Mouse (Mus musculus) lung, embryonic 14.5 days (tissue): Measurements from ENCODE around the gene Arxes2. TPM values are rescaled to one million over a fixed set of nuclear protein-coding genes. Genes with fewer than 3 reads are reported as not detected.
A peak's percentile ranks its signal among the peaks of the same experiment; 100 is the strongest.
"Not testable (repeated sequence)": the region's sequence is repeated elsewhere in the genome, so short reads cannot be mapped to it uniquely, and the experiment has no call there.

Experiments used
- ATAC-seq: fragments of 200-750 bp; cut with Nextera tagmentation; 2 replicates; pipeline ENCODE4 v1.8.0; 2017; ENCODE audit warnings: mild to moderate bottlenecking, moderate TSS enrichment, moderate library complexity; ENCODE audit not compliant: insufficient read depth
- DNase-seq: peaks from one replicate; pipeline ENCODE4 v3.0.0-alpha.2; 2015
- H3K27ac ChIP-seq: fragments of 300-500 bp; sonication (generic); 2 replicates; pipeline ENCODE4 v1.5.1; 2014; ENCODE audit warnings: low read depth, mild to moderate bottlenecking, moderate library complexity
- H3K27me3 ChIP-seq: fragments of 300-500 bp; sonication (generic); 2 replicates; pipeline ENCODE4 v1.6.1; 2014; ENCODE audit warnings: low read length, control low read depth; ENCODE audit not compliant: insufficient read depth
- H3K36me3 ChIP-seq: fragments of 300-500 bp; sonication (generic); 2 replicates; pipeline ENCODE4 v1.6.1; 2014; ENCODE audit warnings: control low read depth; ENCODE audit not compliant: insufficient read depth
- H3K4me1 ChIP-seq: fragments of 300-500 bp; sonication (generic); 2 replicates; pipeline ENCODE4 v1.6.1; 2014; ENCODE audit warnings: antibody characterized with exemption, control low read depth; ENCODE audit not compliant: insufficient read depth
- H3K4me2 ChIP-seq: fragments of 300-500 bp; sonication (generic); 2 replicates; pipeline ENCODE4 v1.6.1; 2014; ENCODE audit warnings: mild to moderate bottlenecking
- H3K4me3 ChIP-seq: fragments of 300-500 bp; sonication (generic); 2 replicates; pipeline ENCODE4 v1.5.1; 2014; ENCODE audit warnings: low read depth, low read length
- H3K9ac ChIP-seq: fragments of 300-500 bp; sonication (generic); 2 replicates; pipeline ENCODE4 v1.6.1; 2014
- H3K9me3 ChIP-seq: fragments of 300-500 bp; sonication (generic); 2 replicates; pipeline ENCODE4 v1.6.1; 2016; ENCODE audit warnings: low read depth, low read length, control low read depth
- CTCF ChIP-seq: IDR thresholded peaks from 2 replicates; pipeline ENCODE4 v1.5.1; 2016; ENCODE audit warnings: antibody characterized with exemption, low read depth
- WGBS: fragments of 180-500 bp; shearing (Covaris S2); extraction: QIAGEN DNeasy Blood & Tissue Kit; methylation state at CpG from one replicate; pipeline ENCODE4 v1.1.7; 2014; 5-methylcytosine and 5-hydroxymethylcytosine counted together
- polyA plus RNA-seq: library from polyadenylated mRNA; unstranded; fragments of >200 nt; fragmentation: Nextera tagmentation; extraction: Ambion mirVana; gene quantifications from 2 replicates; pipeline ENCODE4 v1.2.1, GENCODE M21; 2014

Arxes2 gene
- polyA plus RNA-seq, 1 experiment from 2014 or later: 68.9 TPM

DNA sequence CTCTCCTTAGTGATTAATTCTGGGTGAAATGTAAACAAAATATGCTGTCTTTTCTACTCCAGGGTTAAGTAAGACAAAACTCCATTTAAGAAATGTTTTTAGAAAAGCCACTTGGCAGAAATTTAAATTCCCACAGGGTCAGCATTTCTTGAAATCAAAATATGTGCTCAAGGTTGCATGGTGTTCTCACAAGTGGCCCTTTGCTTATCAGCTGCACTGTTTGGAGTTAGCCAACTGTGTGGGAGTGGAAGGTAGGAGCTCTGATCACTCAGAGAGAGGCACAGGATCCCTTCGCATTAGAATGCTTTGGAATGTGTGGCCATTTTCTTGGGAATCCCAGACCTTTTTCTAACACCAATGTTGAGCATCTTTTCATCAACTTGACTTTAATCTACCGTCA lies 3.0 kb upstream of the Arxes2 start:
- no peak overlapping the region for H3K4me2 ChIP-seq
- whole genome bisulfite sequencing: 55% methylated on average over 2 of the region's 2 CpGs
- no peak for TF ChIP-seq CTCF
- H3K9me3 ChIP-seq: no peaks in the 10 kb centered on the region
- DNase-seq (no peak), ATAC-seq (no peak)
- no peaks in the 10 kb centered on the region for H3K4me1 ChIP-seq
- H3K9ac ChIP-seq: no peak overlapping the region
- H3K27ac ChIP-seq: no peak overlapping the region
- no peaks in the 10 kb centered on the region for H3K27me3 ChIP-seq
- H3K36me3 ChIP-seq: no peaks in the 10 kb centered on the region
- H3K4me3 ChIP-seq: no peak overlapping the region

DNA sequence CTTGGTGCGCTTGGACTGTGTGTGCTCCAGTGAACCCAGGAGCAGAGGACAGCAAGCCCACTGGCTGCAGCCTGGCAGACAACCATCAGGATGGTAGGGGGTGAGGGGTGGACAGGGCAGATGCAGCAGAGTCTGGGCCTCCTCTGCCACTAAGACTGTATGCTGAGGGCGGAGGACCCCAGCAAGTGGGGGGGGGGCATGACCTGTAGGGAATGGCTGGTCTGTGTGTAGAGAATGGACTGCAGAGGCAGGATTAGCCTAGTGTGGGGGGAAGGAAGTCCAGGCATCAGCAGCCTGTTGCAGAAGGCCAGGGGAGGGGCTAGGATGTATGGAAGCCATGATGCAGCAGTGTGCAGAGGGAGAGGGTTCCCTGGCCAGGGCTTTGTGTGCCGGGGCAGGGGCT lies 431 bp upstream of the Arxes2 start:
- H3K9ac ChIP-seq, H3K4me1 ChIP-seq, H3K27ac ChIP-seq, H3K9me3 ChIP-seq, H3K4me3 ChIP-seq, H3K27me3 ChIP-seq, H3K4me2 ChIP-seq, H3K36me3 ChIP-seq: not testable (repeated sequence)
- DNase-seq (peak; percentile 5), ATAC-seq (peak; percentile 96)
- 35% methylated on average over 2 of the region's 3 CpGs for WGBS

DNA sequence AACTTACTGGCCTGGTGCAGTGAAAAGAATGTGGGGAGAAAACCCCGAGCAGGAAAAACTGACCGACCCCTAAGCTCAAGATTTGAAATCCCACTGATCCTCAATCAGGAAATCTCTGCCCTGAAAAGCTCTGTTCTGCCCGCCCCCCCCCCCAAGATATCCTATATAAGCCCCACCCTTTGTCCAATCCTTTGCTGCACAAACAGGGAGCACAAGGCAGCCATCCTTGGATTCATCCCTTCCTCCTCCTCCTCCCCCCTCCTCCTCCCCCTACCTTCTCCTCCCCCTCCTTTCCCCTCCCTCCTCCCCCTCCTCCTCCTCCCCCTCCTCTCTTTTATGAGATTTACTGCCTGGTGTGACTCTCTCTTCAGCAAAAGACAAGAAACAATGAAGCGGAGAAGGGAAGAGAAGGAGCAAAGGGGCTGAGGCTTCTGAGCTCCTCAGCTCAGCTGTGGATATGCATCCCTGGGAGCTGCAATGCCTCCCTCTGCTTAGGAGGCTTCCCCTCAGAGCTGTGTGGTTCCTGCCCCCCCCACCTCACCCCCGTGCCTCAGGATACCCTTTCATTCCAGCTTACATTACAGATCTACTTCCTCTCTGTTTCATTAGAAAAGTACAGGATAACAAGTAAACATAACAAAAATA lies 13.7 kb downstream of the Arxes2 start:
- no peaks in the 10 kb centered on the region for H3K4me1 ChIP-seq
- WGBS: 37% methylated on average over 4 of the region's 5 CpGs
- H3K27ac ChIP-seq: no peak overlapping the region
- ATAC-seq (no peak), DNase-seq (no peak)
- no peak overlapping the region for H3K4me2 ChIP-seq
- no peaks in the 10 kb centered on the region for H3K9me3 ChIP-seq
- no peaks in the 10 kb centered on the region for H3K36me3 ChIP-seq
- no peak overlapping the region for H3K9ac ChIP-seq
- no peak overlapping the region for H3K4me3 ChIP-seq
- no peaks in the 10 kb centered on the region for H3K27me3 ChIP-seq
- no peak for TF ChIP-seq CTCF

DNA sequence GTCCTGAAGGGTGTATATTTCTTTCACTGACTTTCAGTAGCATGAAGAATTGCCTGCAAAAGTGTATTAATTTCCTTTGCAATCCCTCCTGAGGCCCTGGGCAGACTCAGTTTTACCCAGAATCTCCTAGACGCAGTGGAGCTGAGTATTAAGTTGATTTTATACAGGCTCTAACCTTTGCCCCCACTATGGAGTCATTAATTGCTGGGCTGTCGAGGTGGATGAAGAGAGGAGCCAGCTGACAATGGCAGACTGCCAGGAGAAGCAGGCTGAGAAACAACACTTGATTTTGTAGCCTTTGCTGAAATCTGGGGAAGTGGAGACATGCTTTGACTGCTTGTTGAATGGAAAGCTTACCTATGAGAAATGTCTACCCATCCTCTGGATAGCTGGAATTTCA lies 20.8 kb downstream of the Arxes2 start:
- DNase-seq: peak; percentile 78
- Histone ChIP-seq H3K27ac (no peak overlapping the region; the same call in 1 of the 2 replicates), H3K4me1 (0 out of 2 replicates have a peak, but pooled peaks cover 3% of the 10 kb centered on the region), H3K4me2 (no peak overlapping the region), H3K9me3 (no peaks in the 10 kb centered on the region), H3K27me3 (no peaks in the 10 kb centered on the region), H3K4me3 (no peak overlapping the region), H3K36me3 (no peaks in the 10 kb centered on the region), H3K9ac (no peak overlapping the region)
- TF ChIP-seq CTCF: no peak
- 22% methylated on average over 2 of the region's 2 CpGs for WGBS
- ATAC-seq: peak; percentile 81

DNA sequence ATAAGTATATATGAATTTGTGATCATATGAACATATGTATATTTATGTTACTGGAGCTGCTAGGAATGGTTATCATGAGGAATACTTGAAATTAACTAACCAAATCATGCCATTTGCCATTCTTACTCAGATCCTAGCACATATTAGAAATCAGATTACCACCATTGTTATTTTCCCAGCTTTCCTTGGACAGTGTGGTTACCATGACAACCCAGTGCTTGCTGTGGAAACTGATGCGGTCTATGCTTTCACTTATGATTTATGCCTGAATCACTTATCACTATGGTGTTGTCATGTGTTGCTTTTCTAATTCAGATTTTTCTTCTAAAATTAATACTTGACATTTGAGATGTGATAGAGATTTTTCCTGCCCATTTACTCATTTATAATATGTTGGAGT lies 36.7 kb downstream of the Arxes2 start:
- DNase-seq: no peak
- no peaks in the 10 kb centered on the region for H3K27me3 ChIP-seq
- no peak for TF ChIP-seq CTCF

DNA sequence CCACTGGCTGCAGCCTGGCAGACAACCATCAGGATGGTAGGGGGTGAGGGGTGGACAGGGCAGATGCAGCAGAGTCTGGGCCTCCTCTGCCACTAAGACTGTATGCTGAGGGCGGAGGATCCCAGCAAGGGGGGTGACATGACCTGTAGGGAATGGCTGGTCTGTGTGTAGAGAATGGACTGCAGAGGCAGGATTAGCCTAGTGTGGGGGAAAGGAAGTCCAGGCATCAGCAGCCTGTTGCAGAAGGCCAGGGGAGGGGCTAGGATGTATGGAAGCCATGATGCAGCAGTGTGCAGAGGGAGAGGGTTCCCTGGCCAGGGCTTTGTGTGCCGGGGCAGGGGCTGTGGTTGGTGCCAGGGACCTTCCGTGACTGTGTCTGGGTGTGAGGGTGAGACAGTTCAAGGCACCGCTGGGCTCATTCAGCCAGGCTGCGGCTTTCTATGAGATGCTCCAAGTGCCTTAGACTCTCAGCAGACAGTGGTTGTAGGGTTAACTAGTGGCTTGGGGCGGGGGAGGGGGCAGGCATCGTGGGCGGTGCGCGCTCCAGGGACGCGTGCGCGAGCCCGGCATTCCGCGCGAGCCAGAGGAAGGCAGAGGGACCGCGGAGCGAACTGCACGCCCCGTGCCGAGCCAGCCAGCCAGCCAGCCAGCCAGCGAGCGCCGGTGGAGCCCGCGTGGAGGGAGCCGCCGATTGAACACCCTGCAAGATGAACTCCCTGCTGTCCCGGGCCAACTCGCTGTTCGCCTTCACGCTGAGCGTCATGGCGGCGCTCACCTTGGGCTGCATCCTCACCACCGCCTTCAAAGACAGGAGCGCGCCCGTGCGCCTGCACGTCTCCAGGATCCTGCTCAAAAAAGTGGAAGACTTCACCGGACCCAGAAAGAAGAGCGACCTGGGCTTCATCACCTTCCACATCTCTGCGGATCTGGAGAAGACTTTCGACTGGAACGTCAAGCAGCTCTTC lies 39.5 kb downstream of the Arxes2 start, which contains the start of gene Arxes1:
Arxes1 (plus strand) TSS at position 569 of the 965 bp plus-strand sequence.
- H3K9me3 ChIP-seq, H3K27me3 ChIP-seq, H3K4me1 ChIP-seq, H3K36me3 ChIP-seq, H3K9ac ChIP-seq, H3K27ac ChIP-seq: not testable (repeated sequence)
- H3K4me3 ChIP-seq: peak within 1 kb of the TSS; percentile 22; the same call in 1 of the 2 replicates
- DNase-seq (peak; percentile 13), ATAC-seq (peak; percentile 96)
- peak within 1 kb of the TSS; percentile 57 for H3K4me2 ChIP-seq
- WGBS: 14% methylated on average over 1 of the region's 49 CpGs

More for the DNA sequence above, 36.7 kb downstream of the Arxes2 start:
- Histone ChIP-seq H3K4me1 (no peaks in the 10 kb centered on the region), H3K36me3 (no peaks in the 10 kb centered on the region), H3K4me3 (no peak overlapping the region), H3K9me3 (no peaks in the 10 kb centered on the region), H3K27ac (no peak overlapping the region), H3K9ac (no peak overlapping the region), H3K4me2 (no peak overlapping the region)
- WGBS: 53% methylated on average over 1 of the region's 1 CpGs
- ATAC-seq: no peak

DNA sequence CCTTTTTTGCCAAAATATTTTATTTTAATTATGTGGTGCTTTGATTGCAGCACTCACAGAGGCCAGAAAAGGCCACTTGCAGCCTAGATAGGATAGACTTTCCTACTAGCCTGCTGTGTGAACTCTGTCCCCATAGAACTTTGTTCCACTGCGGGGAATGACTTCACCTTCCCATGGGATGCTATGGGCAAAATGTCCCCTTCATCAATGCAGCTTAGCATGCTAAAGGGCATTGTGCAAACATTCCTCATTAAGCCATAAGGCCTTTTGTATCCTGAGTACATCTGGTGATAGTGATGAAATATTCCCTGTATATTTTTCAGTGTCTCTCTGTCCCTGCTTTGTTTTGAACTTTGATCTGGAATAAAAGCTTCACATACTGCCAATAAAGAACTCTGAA lies 50.1 kb downstream of the Arxes2 start:
- ATAC-seq: no peak
- DNase-seq: no peak
- no peak overlapping the region for H3K9ac ChIP-seq
- no peaks in the 10 kb centered on the region for H3K27me3 ChIP-seq
- no peak for TF ChIP-seq CTCF
- no peaks in the 10 kb centered on the region for H3K36me3 ChIP-seq
- WGBS: 88% methylated on average over 1 of the region's 1 CpGs
- no peaks in the 10 kb centered on the region for H3K4me1 ChIP-seq
- no peak overlapping the region for H3K4me2 ChIP-seq
- H3K4me3 ChIP-seq: no peak overlapping the region
- H3K9me3 ChIP-seq: no peaks in the 10 kb centered on the region
- no peak overlapping the region for H3K27ac ChIP-seq

Other genes with a start within 250 kb of the Arxes2 start
- gene Bhlhb9, start 196.2 kb upstream of the Arxes2 start, polyA plus RNA-seq: 52.1 and 55.7 TPM in 2 replicates
- 19.6 and 22.1 TPM in 2 replicates for gene Gprasp2, start 154.8 kb upstream of the Arxes2 start, polyA plus RNA-seq
- 31.1 and 32.9 TPM in 2 replicates for gene Arxes1, start 39.5 kb downstream of the Arxes2 start, polyA plus RNA-seq
- 55.6 and 64.8 TPM in 2 replicates for gene Bex2, start 74.4 kb downstream of the Arxes2 start, polyA plus RNA-seq
- gene Nxf3, start 91.4 kb downstream of the Arxes2 start, polyA plus RNA-seq: 0.12 TPM in 1 of 2 replicates, not detected in the other
- gene Bex4, start 145.2 kb downstream of the Arxes2 start, polyA plus RNA-seq: 128 and 138 TPM in 2 replicates
- gene Tceal8, start 178.5 kb downstream of the Arxes2 start, polyA plus RNA-seq: 193 and 206 TPM in 2 replicates
- 1.1 and 1.6 TPM in 2 replicates for gene Tceal5, start 210.1 kb downstream of the Arxes2 start, polyA plus RNA-seq
- 0.20 and 0.51 TPM in 2 replicates for gene Tceal7, start 221.0 kb downstream of the Arxes2 start, polyA plus RNA-seq
- 82.9 and 85.9 TPM in 2 replicates for gene Bex1, start 221.7 kb downstream of the Arxes2 start, polyA plus RNA-seq